Mouse (Mus musculus): Measurements from ENCODE around the gene Arhgap31. TPM values are rescaled to one million over a fixed set of nuclear protein-coding genes. Genes with fewer than 3 reads are reported as not detected.

Gene Arhgap31
- polyA plus RNA-seq, 1 experiment from 2014 or later = 7.4 TPM

- no peak within 1 kb of the TSS for H3K27ac ChIP-seq (ENCODE audit: low read depth, low read length)
- no peak for ATAC-seq (replicated peaks; ENCODE audit: low FRiP score)
These were observed 154.8 kb downstream of the Arhgap31 start, which contains the start of gene Tmem39a for GRCm38 (mm10) chr16:38558221-38558748. Gene Tmem39a (plus strand): TSS chr16:38558698.

GRCm38 (mm10) chr16:38555988-38556387 lies 157.1 kb downstream of the Arhgap31 start:
- DNase-seq (ENCODE audit: low spot score) = no peak
- Histone ChIP-seq H3K27me3 (replicated peaks; ENCODE audit: control insufficient read depth, insufficient read depth, low read length) (peaks cover 14% of the 10 kb centered on the region), H3K27ac (ENCODE audit: low read depth, low read length) (no peak overlapping the region), H3K9me3 (ENCODE audit: control insufficient read depth, low read length) (no peaks in the 10 kb centered on the region), H3K36me3 (ENCODE audit: control insufficient read depth, insufficient read depth, low read length) (no peaks in the 10 kb centered on the region), H3K4me1 (replicated peaks; ENCODE audit: control insufficient read depth, insufficient read depth, low read length) (no peaks in the 10 kb centered on the region), H3K4me3 (ENCODE audit: low read depth, low read length) (no peak overlapping the region), H3K4me2 (no peak overlapping the region), H3K9ac (ENCODE audit: low read depth, low read length) (no peak overlapping the region)
- no peak for ATAC-seq (replicated peaks; ENCODE audit: low FRiP score)
- WGBS = 84% methylated on average over 3 of the region's 3 CpGs

More at GRCm38 (mm10) chr16:38558221-38558748, 154.8 kb downstream of the Arhgap31 start, which contains the start of gene Tmem39a:
- H3K4me1 ChIP-seq (replicated peaks; ENCODE audit: control insufficient read depth, insufficient read depth, low read length) = no peaks in the 10 kb centered on the region
- H3K9me3 ChIP-seq (ENCODE audit: control insufficient read depth, low read length) = no peaks in the 10 kb centered on the region
- H3K9ac ChIP-seq (ENCODE audit: low read depth, low read length) = no peak within 1 kb of the TSS
- 76% methylated on average over 3 of the region's 3 CpGs for WGBS
- DNase-seq (ENCODE audit: low spot score) = no peak
- no peak within 1 kb of the TSS for H3K4me3 ChIP-seq (ENCODE audit: low read depth, low read length)
- no peaks in the 10 kb centered on the region for H3K36me3 ChIP-seq (ENCODE audit: control insufficient read depth, insufficient read depth, low read length)
- H3K27me3 ChIP-seq (replicated peaks; ENCODE audit: control insufficient read depth, insufficient read depth, low read length) = peaks cover 12% of the 10 kb centered on the region
- no peak within 1 kb of the TSS for H3K4me2 ChIP-seq

GRCm38 (mm10) chr16:38549479-38550396 lies 163.3 kb downstream of the Arhgap31 start, which contains the start of gene Poglut1:
Gene Poglut1 (minus strand): TSS chr16:38550258.
- WGBS = 3% methylated on average over 54 of the region's 54 CpGs
- Histone ChIP-seq H3K4me2 (peak within 1 kb of the TSS; percentile 73), H3K4me3 (ENCODE audit: low read depth, low read length) (peak within 1 kb of the TSS; percentile 70), H3K27me3 (replicated peaks; ENCODE audit: control insufficient read depth, insufficient read depth, low read length) (0 out of 2 replicates have a peak, but pooled peaks cover 2% of the 10 kb centered on the region), H3K4me1 (replicated peaks; ENCODE audit: control insufficient read depth, insufficient read depth, low read length) (peaks cover 8% of the 10 kb centered on the region; the same call in 1 of the 2 replicates), H3K27ac (ENCODE audit: low read depth, low read length) (no peak within 1 kb of the TSS), H3K9ac (ENCODE audit: low read depth, low read length) (peak within 1 kb of the TSS; percentile 72), H3K9me3 (ENCODE audit: control insufficient read depth, low read length) (no peaks in the 10 kb centered on the region), H3K36me3 (ENCODE audit: control insufficient read depth, insufficient read depth, low read length) (0 out of 2 replicates have a peak, but pooled peaks cover 4% of the 10 kb centered on the region)
- peak; percentile 78 for DNase-seq (ENCODE audit: low spot score)
- ATAC-seq (replicated peaks; ENCODE audit: low FRiP score) = peak; percentile 83

Other genes starting within 250 kb of the Arhgap31 start
- 25.1 and 28.1 TPM in 2 replicates for gene Timmdc1, start 190.6 kb downstream of the Arhgap31 start, polyA plus RNA-seq (2014; fragmentation: Nextera tagmentation; extraction: Ambion mirVana)
- 31.0 and 34.1 TPM in 2 replicates for gene Poglut1, start 163.0 kb downstream of the Arhgap31 start, polyA plus RNA-seq (2014; fragmentation: Nextera tagmentation; extraction: Ambion mirVana)
- 88.7 and 89.3 TPM in 2 replicates for gene Tmem39a, start 154.6 kb downstream of the Arhgap31 start, polyA plus RNA-seq (2014; fragmentation: Nextera tagmentation; extraction: Ambion mirVana)
- 9.6 and 10.2 TPM in 2 replicates for gene B4galt4, start 29.0 kb upstream of the Arhgap31 start, polyA plus RNA-seq (2014; fragmentation: Nextera tagmentation; extraction: Ambion mirVana)
- 5.3 and 6.5 TPM in 2 replicates for gene Upk1b, start 87.1 kb upstream of the Arhgap31 start, polyA plus RNA-seq (2014; fragmentation: Nextera tagmentation; extraction: Ambion mirVana)
- gene 4930435E12Rik, start 115.5 kb upstream of the Arhgap31 start, polyA plus RNA-seq (2014; fragmentation: Nextera tagmentation; extraction: Ambion mirVana) = not detected in 2 replicates
- 0.23 and 0.48 TPM in 2 replicates for gene Igsf11, start 179.4 kb upstream of the Arhgap31 start, polyA plus RNA-seq (2014; fragmentation: Nextera tagmentation; extraction: Ambion mirVana)

All from liver, embryonic 11.5 days (tissue).